Mouse (Mus musculus) embryonic fibroblast, embryonic 13.5 days (primary cell): ENCODE results near the gene Larp1. TPM values are rescaled to one million over a fixed set of nuclear protein-coding genes. Genes with fewer than 3 reads are reported as not detected.

Experiments used
- H3K27ac ChIP-seq: 2 replicates; pipeline ENCODE4 v1.5.1; 2012; ENCODE audit warnings: low read length, control low read depth, inconsistent platforms; ENCODE audit not compliant: insufficient read depth
- H3K4me1 ChIP-seq: 2 replicates; pipeline ENCODE4 v1.6.1; 2011; ENCODE audit warnings: low read length; ENCODE audit not compliant: control insufficient read depth, insufficient read depth
- H3K4me3 ChIP-seq: 2 replicates; pipeline ENCODE4 v1.5.1; 2011; ENCODE audit warnings: mild to moderate bottlenecking, control low read depth, low read length; ENCODE audit not compliant: insufficient read depth
- CTCF ChIP-seq: IDR thresholded peaks from 2 replicates; pipeline ENCODE4 v1.5.1; 2011; ENCODE audit warnings: mild to moderate bottlenecking, control low read depth, low read length, moderate library complexity, borderline replicate concordance; ENCODE audit not compliant: insufficient read depth
- POLR2A ChIP-seq: IDR thresholded peaks from 2 replicates; pipeline ENCODE4 v1.6.1; 2011; ENCODE audit warnings: low read depth, mild to moderate bottlenecking, control low read depth, low read length, moderate library complexity
- polyA plus RNA-seq: library from polyadenylated mRNA; stranded (reverse); fragments of >200 nt; gene quantifications from 2 replicates; pipeline ENCODE4 v1.2.4, GENCODE M21; 2011; ENCODE audit warnings: low read depth; ENCODE audit not compliant: missing spikeins, insufficient read length

Larp1 gene
- polyA plus RNA-seq, 1 experiment = 89.9 TPM

DNA sequence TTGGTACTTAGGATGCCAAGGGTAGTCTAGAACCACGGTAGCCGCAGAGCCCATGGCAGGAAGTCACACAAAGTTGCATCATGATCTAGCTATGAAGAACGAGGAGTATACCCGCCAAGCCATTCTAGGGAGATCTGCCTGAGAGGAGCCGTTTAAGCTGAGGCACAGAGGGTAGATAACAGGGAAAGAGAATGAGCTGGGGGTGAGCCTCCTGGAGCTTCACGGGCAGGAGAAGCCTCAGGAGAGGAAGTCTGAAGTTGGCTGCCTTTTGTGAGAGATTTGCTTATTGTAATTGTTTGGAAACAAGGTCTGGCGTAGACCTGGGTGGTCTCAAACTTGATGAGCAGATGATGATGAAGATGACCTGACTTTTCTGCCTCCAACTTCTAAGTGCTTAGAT is 10.7 kb upstream of the Larp1 start:
- TF ChIP-seq POLR2A (no peak), CTCF (no peak)
- Histone ChIP-seq H3K4me3 (no peak overlapping the region), H3K4me1 (no peaks in the 10 kb centered on the region), H3K27ac (no peak overlapping the region)

DNA sequence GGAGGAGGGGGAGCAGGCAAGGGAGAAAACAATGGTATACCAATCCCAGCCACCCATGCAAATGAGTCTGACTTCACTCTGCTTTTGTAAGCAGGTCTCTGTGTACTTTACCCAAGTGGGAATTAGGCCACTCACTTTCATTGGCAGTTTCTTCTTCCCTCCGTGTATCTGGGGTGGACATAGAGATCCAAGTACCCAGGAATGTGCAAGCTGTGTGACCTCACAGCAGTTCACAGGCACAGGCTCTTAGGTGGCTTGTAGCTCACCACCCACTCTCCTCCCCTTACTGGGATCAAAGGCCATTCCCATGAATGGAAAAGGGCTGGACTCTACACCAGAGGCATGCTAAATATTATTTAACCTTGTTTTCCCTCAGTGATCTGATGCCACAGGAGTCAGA is 10.0 kb upstream of the Larp1 start:
- Histone ChIP-seq H3K27ac (no peak overlapping the region), H3K4me3 (no peak overlapping the region), H3K4me1 (no peaks in the 10 kb centered on the region)
- TF ChIP-seq POLR2A = no peak
- TF ChIP-seq CTCF = no peak

DNA sequence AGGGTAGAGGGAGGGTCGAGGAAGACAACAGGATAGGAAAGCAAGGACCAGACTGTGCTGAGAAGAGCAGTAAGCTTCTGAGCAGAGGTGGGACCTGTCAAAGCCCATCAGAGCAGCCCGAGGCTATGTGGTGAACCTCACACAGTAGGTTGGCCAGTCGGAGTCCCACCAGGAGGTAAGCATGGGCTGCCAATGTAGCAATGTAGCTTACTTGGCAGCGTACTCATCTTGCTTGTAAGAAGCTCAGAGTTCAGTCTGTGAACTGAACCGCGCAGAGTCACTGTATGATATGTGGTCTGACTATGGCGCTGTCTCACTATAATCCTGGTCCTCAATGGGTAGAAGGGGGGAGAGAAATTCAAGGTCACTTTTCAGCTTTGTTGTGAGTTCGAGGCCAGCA is 5.7 kb upstream of the Larp1 start:
- TF ChIP-seq POLR2A (no peak), CTCF (no peak)
- no peak overlapping the region for H3K27ac ChIP-seq
- no peak overlapping the region for H3K4me3 ChIP-seq

DNA sequence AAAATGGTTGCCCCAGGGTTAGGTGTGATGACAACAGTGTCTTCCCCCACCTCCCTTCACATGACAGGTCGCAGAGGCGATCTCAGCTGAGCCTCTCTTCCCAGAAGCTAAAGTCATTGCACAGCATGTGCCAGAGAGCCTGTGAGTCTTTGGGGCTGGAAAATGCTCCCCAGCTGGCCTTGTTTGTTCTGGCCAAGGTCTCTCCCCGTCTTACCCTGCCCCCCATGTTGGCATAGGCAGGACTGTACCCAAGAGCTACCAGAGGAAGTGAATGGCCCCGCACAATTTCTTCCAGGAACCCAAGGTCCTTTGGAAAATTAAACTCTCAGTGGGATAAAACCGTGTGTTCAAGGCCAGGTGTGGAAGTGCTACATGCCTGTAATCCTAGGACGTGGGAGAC is 5.1 kb upstream of the Larp1 start:
- no peak overlapping the region for H3K27ac ChIP-seq
- no peak overlapping the region for H3K4me3 ChIP-seq
- no peak for TF ChIP-seq POLR2A
- TF ChIP-seq CTCF = no peak
- 0 out of 2 replicates have a peak, but pooled peaks cover 2% of the 10 kb centered on the region for H3K4me1 ChIP-seq

More for the DNA sequence above, 5.7 kb upstream of the Larp1 start:
- 0 out of 2 replicates have a peak, but pooled peaks cover 2% of the 10 kb centered on the region for H3K4me1 ChIP-seq

DNA sequence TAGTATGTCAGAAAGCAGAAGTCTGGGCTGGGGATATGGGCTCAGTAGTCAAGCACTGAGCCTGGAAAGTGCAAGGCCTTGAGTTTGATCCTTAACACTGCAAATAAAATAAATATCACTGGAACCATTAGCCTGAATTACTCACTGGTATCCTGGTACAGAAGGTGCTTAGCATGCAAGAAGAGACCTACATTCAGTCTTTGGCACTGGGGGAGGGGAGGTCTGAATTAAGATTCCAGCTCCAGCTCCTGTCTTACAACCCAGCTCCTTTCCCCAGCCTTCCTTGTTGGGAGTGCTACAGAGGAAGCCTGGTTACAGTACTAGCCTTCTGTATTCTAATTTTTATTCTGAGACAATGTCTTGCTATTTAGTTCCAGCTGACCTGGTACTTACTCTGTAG is 3.8 kb upstream of the Larp1 start:
- no peak overlapping the region for H3K4me3 ChIP-seq
- no peak overlapping the region for H3K27ac ChIP-seq
- H3K4me1 ChIP-seq = 0 out of 2 replicates have a peak, but pooled peaks cover 2% of the 10 kb centered on the region
- TF ChIP-seq POLR2A (no peak), CTCF (no peak)

DNA sequence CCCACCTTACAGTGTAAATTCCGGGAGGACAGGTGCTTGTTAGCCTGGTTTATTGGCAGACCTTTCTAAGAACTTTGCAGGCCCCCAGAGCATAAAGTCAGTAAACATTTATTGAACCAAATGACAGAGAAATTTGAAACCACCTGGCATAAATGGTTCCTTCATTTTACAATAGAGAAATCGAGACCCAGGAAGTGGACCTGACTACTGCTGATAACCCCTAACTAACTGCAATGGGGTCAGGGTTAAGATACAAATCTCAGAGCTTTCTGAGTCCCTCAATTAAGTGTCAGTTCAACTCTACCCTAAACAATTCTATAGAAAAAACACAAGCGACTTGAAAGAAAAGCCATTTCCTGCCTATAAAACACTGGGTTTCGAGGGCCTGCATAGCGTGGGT is 851 bp upstream of the Larp1 start:
- no peak; the same call in 1 of the 2 replicates for TF ChIP-seq POLR2A
- TF ChIP-seq CTCF = no peak
- H3K27ac ChIP-seq = no peak overlapping the region; the same call in 1 of the 2 replicates
- peaks cover 10% of the 10 kb centered on the region for H3K4me1 ChIP-seq
- peak overlapping the region; percentile 57 for H3K4me3 ChIP-seq

GRCm38 (mm10) chr11:58008437-58009050 is 320 bp upstream of the Larp1 start:
- Histone ChIP-seq H3K4me3 (peak overlapping the region; percentile 57), H3K4me1 (peaks cover 10% of the 10 kb centered on the region), H3K27ac (no peak overlapping the region; the same call in 1 of the 2 replicates)
- TF ChIP-seq CTCF = no peak
- peak; percentile 67 for TF ChIP-seq POLR2A

DNA sequence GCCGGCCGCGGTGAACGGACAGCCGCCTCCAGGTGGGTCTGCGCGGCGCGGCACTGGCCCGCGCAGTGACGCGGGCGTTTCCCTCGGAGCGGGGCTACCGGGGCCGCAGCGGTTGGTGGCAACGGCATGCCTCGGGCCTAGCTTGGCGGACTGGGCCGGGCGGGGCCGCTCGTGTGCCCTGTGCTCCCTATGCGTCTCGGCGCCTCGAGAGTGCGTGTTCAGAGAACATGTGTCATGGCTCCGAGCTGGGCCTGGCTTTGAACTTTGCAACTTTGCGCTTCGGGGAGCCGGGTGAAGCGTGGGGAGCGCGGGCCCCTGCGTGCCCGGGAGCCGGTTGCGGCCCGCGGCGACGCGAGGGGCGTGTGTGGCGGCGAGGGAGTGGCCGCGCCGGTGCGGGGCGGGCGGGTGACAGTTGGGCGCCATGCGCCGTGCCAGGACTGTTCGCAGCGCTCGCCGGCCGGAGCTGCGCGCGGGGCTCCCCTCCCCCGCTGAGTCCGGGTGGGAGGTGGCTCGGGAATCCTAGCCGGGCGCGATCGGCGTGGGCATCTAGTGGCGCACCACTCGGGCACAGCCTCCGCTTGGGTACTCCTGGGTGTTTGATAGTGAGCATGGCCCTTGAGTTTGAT is 765 bp downstream of the Larp1 start:
- peaks cover 10% of the 10 kb centered on the region for H3K4me1 ChIP-seq
- H3K27ac ChIP-seq = peak overlapping the region; percentile 50
- peak overlapping the region; percentile 88 for H3K4me3 ChIP-seq
- no peak for TF ChIP-seq CTCF
- TF ChIP-seq POLR2A = no peak

DNA sequence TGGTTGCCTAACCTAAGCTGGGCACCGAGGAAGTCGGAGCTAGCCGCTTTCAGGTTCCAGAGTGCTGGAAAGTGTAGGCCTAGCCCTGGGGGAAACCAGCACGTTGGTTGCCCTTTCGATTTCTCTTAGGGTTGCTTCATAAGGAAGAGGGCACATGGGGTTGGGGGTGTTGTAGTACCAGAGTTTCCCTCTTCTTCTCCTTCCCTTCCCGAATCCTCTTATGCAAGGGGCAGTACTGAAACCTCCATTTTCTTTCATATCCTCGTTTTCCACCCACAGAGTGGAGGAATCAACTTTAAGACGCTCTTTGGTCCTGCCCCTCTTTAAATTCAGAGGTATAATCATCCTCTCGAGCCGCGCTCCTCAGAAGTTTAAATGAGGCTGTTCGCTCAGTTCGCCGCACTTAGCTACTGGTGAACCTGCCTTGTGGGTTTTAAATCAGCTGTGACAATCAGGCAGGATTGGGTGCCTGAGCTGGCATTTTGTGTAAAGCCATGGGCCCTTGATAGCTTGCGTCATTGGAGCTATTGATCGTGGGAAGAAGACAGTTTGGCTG is 1.4 kb downstream of the Larp1 start:
- TF ChIP-seq CTCF (no peak), POLR2A (no peak)
- peaks cover 10% of the 10 kb centered on the region for H3K4me1 ChIP-seq
- H3K4me3 ChIP-seq = peak overlapping the region; percentile 88
- peak overlapping the region; percentile 50; the same call in 1 of the 2 replicates for H3K27ac ChIP-seq

DNA sequence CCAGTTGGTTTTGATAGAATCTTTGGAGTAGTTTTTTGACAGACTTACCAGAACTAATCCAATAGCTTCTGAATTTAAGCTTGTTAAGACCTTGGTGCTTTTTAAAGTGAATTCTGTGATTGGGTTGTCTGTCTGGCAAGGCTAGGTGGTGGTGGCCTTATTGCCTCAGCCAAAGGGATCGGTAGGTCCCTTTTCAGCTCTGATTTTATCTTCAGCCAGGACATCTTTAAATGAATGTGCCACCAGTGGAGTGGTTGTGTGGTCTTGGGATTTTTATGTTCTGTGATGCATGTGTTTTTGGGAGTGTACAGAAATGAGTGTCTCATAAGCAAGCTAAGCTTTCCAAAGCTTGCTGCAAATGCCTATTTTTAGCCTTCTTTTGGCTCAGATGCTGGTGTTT is 2.1 kb downstream of the Larp1 start:
- Histone ChIP-seq H3K4me1 (peaks cover 11% of the 10 kb centered on the region), H3K27ac (peak overlapping the region; percentile 44), H3K4me3 (peak overlapping the region; percentile 88)
- TF ChIP-seq CTCF = no peak
- no peak for TF ChIP-seq POLR2A
